Mouse (Mus musculus): Measurements from ENCODE around the gene Ankrd34c.

DNA sequence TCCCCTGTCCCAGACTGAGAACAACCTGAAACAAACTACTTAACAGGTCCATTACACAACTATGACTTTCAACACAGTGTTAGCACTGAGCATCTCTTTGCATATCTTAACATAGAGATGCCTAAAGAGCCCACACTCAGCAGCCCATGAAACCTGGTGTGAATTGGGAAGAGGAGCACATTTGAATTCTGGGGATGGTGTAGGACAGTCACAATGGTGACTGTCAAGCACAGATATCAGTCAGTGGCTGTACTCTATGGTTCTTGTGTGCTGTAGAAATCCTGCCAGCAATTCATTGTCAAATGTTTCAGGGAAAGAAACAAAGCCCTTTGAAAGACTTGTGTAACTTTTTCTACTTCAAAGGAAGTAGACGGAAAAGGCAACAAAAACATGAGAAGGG, 23.7 kb upstream of the Ankrd34c start:
- no peak for TF ChIP-seq CTCF (conservative IDR thresholded peaks at IDR 0.05; ENCODE audit: insufficient read depth, insufficient read length, low read depth, low read length)
- TF ChIP-seq POLR2A (IDR thresholded peaks at IDR 0.05; ENCODE audit: low read depth, low read length), result no peak
